Mouse (Mus musculus): ENCODE measurements around the gene Plek.

GRCm38 (mm10) chr11:16978161-16978707, 73.9 kb downstream of the Plek start:
- no peak for TF ChIP-seq POLR2A (IDR thresholded peaks at IDR 0.05; ENCODE audit: insufficient read depth, low read length)
- TF ChIP-seq CTCF (IDR thresholded peaks at IDR 0.05; ENCODE audit: low read depth, low read length) = no peak
